Mouse (Mus musculus): ENCODE results near the gene Smtnl1.

GRCm38 (mm10) chr2:84788316-84788715 is 34.1 kb downstream of the Smtnl1 start:
- TF ChIP-seq POLR2A (IDR thresholded peaks at IDR 0.05; ENCODE audit: control insufficient read depth, extremely low read depth, insufficient read depth, low read length, poor library complexity) (no peak), CTCF (IDR thresholded peaks at IDR 0.05; ENCODE audit: borderline replicate concordance, control insufficient read depth, extremely low read depth, insufficient read depth, low read length, poor library complexity) (no peak)

Measured in thymus, adult 2 months (tissue).